Mouse (Mus musculus) myocyte (in vitro differentiated cells): ENCODE results near the gene Phactr2.

Source experiments
- POLR2A ChIP-seq: IDR thresholded peaks from one replicate; pipeline ENCODE4 v1.6.1; 2011; ENCODE audit warnings: low read depth, mild to moderate bottlenecking, control low read depth, moderate library complexity; ENCODE audit not compliant: insufficient read length
- USF1 ChIP-seq: IDR thresholded peaks from one replicate; pipeline ENCODE4 v1.6.1; 2011; ENCODE audit warnings: low read depth, mild to moderate bottlenecking, control low read depth, moderate library complexity

DNA sequence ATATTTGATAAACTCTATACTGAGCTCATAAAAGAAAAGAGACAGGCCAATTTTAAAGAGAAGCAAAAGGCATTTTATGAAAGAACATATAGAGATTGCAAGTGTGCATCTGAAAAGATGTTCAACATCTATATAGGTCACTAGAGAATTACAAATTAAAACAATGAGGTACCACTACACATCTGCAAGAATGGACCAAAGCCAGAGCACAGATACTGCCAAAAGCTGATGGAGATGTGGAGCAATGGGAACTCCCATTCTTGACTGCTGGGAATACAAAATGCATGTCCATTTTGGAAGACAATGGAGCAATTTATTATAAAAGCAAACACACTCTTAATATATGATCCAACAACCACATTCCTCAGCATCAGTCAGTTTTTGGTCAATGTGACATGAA is 113.3 kb downstream of the Phactr2 start:
- TF ChIP-seq POLR2A = no peak
- no peak for TF ChIP-seq USF1
